Mouse (Mus musculus) thymus, postnatal 0 days (tissue): ENCODE measurements around the gene Nlrp6. TPM values are rescaled to one million over a fixed set of nuclear protein-coding genes. Genes with fewer than 3 reads are reported as not detected.
A peak's percentile ranks its signal among the peaks of the same experiment; 100 is the strongest.

ENCODE experiments used
- DNase-seq: peaks from one replicate; pipeline ENCODE4 v3.0.0-alpha.2; 2015; ENCODE audit warnings: low spot score
- polyA plus RNA-seq: library from polyadenylated mRNA; unstranded; fragments of >200 nt; fragmentation: Nextera tagmentation; extraction: Ambion mirVana; gene quantifications from 2 replicates; pipeline ENCODE4 v1.2.1, GENCODE M21; 2015

Gene Nlrp6
- polyA plus RNA-seq, 1 experiment from 2014 or later: 0.74 TPM

DNA sequence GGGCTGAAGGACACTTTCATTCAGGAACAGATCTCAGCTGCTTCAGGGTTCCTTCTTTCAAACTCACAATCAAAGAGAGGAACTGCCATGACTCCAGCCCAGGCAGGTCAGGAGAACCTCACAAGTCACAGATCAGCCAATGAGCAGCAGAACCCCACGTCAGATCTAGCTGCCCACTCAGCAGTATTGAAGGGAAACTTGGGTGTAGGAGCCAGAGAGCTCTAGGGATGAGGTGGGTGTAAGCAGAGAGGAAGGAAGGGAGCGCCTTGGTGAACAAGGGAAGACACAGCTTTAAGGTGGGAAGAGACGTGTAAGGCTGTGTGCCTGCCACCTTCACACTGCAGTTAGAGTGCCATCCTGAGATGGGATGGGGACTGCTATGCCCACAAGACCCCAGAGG is 8.4 kb upstream of the Nlrp6 start:
- no peak for DNase-seq

DNA sequence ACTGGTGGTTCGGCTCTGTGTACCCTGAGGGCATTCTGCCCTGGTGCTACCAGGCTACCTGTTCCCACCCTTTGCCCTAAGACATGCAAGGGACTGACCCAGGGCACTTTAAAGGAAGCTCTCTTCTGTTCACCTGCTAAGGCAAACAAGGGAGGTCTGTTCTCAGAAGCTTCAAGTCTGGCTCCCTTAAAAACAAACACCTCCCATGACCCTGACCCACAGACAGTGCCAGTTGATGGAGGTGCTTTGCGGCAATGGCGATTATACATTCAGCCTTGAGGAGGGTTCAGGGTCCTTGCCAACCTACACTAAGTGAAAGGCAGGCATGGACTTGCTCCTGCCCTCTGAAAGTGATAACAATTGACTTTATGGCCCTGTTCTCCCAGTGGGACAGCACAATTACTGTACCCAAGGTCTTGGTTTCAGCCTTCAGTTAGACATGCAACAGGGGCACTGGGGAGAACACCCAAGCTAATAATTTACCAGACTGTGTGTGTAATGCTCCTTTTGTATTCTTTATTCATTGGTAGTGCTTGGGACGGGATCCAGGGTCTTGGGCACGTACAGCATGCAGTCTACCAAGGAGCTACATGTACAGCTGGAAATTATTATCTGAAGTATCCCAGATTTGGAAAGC is 7.7 kb upstream of the Nlrp6 start:
- no peak for DNase-seq

GRCm38 (mm10) chr7:140914031-140914690 is 6.5 kb upstream of the Nlrp6 start:
- no peak for DNase-seq

DNA sequence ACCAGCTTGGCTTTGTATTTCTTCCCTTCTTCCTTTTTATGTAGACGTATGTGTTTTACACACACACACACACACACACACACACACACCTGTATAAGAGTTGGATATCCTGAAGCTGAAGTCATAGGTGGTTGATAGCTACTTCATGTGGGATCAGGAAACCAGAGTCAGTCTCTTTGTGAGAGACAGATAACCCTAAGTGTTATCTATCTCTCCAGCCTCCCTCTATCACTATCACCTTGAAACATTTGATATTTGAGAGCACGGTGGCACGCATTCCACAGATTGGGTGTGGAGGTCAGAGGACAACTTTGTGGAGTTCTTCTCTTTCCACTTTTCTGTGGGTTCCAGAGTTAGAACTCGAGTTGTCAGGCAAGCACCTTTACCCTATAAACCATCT is 791 bp upstream of the Nlrp6 start:
- DNase-seq: no peak

DNA sequence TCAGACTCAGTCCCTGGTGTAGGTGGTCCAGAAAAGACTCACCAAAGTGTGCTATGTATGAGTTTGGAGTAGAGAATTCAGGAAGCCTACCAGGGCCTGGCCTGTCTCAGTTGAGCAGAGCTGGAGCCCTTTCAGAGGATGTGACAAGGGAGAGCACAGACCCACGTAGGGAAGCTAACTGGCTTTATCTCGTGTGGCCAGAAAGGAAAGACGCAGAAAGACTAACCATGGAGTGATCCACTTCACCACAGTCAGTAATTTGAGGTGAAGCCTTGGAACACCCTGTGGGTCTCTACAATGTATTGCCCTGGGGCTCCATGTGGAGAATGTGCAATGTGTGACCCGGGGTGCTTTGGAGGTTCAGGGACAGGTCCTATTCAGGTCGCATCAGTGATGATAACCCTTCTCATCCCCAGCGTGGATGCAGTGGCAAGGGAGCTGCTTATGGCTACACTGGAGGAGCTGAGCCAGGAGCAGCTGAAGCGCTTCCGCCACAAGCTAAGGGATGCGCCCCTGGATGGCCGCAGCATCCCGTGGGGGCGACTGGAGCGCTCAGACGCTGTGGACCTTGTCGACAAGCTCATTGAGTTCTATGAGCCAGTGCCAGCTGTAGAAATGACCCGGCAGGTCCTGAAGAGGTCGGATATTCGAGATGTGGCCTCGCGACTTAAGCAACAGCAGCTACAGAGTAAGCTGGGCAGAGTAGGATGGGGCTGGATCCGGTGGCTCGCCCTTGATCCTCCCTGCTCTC is 698 bp downstream of the Nlrp6 start:
- no peak for DNase-seq

DNA sequence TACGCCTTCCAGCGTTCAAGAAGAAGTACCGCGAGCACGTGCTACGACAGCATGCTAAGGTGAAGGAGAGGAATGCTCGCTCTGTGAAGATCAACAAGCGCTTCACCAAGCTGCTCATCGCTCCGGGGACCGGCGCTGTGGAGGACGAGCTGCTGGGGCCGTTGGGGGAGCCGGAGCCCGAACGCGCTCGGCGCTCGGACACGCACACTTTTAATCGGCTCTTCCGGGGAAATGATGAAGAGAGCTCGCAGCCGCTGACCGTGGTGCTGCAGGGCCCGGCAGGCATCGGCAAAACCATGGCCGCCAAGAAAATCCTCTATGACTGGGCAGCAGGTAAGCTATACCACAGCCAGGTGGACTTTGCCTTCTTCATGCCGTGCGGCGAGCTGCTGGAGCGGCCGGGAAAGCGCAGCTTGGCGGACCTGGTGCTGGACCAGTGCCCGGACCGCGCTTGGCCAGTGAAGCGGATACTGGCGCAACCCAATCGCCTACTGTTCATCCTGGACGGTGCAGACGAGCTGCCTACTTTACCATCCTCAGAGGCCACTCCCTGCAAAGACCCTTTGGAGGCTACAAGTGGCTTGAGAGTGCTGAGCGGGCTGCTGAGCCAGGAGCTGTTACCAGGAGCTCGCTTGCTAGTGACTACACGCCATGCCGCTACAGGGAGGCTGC is 1.8 kb downstream of the Nlrp6 start:
- DNase-seq: peak; percentile 18

DNA sequence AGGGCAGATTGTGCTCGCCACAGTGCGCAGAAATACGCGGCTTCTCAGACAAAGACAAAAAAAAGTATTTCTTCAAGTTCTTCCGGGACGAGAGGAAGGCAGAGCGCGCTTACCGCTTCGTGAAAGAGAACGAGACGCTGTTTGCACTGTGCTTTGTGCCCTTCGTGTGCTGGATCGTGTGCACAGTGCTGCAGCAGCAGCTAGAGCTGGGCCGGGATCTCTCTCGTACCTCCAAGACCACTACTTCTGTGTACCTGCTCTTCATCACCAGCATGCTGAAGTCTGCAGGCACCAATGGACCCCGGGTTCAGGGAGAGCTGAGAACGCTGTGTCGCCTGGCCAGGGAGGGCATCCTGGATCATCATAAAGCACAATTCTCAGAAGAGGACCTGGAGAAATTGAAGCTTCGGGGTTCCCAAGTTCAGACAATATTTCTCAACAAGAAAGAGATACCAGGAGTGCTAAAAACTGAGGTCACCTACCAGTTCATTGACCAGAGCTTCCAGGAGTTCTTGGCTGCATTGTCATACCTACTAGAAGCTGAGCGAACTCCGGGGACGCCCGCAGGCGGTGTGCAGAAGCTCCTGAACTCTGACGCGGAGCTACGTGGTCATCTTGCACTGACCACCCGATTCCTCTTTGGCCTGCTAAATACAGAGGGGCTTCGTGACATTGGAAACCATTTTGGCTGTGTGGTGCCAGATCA is 2.5 kb downstream of the Nlrp6 start:
- DNase-seq: peak; percentile 32

DNA sequence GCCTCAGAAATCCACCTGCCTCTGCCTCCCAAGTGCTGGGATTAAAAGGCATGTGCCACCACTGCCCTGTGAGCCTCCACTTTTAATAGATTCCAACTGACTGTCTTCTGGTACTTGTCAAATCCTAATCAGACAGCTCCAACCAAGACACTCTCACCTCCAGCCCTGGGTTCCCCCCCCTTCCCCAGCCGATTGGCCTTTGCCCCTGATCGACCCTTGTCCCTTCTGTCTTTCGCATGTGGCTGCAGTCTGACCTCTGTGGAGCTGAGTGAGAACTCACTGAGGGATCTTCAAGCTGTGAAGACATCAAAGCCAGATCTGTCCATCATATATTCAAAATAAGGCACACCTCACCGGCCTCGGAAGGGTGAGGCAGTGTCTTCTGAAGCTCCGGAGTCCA is 6.5 kb downstream of the Nlrp6 start:
- DNase-seq: no peak

DNA sequence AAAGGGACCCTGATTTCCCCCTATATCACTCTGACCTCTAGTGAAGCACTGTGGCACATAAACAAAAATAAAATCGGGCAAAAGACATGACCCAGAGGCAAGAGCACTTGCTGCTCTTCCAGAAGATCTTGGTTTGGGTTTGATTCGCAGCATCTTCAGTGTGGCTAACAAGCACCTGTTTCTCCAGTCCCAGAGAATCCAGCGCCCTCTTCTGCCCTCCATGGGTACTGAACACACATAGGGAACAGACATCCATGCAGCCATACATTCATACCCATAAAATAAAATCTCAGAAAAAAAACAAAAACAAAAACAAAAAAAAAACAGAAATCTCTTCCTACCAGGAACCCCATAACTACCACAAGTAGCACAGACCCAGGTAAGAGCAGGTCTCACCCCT is 17.7 kb downstream of the Nlrp6 start:
- no peak for DNase-seq

DNA sequence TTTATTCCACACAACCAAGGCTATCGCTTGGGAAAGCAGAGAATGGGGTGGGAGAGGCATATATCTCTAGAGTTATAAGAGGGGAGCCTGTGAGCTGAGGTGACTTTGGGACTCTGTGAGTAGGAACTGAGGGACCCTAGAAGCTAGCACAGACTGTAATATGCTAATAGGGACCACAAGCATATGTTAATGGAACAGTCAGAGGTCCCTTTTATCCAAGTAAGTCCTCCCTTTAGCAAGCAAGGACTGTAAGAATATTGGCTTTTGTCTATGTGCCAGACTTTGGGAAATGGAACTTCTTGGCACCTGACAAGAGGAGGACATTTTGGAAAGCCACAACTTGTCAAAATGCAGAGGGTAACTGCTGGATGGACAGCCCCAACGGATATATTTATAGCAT is 18.2 kb downstream of the Nlrp6 start:
- DNase-seq: no peak

GRCm38 (mm10) chr7:140939669-140940171 is 19.0 kb downstream of the Nlrp6 start:
- DNase-seq: no peak

DNA sequence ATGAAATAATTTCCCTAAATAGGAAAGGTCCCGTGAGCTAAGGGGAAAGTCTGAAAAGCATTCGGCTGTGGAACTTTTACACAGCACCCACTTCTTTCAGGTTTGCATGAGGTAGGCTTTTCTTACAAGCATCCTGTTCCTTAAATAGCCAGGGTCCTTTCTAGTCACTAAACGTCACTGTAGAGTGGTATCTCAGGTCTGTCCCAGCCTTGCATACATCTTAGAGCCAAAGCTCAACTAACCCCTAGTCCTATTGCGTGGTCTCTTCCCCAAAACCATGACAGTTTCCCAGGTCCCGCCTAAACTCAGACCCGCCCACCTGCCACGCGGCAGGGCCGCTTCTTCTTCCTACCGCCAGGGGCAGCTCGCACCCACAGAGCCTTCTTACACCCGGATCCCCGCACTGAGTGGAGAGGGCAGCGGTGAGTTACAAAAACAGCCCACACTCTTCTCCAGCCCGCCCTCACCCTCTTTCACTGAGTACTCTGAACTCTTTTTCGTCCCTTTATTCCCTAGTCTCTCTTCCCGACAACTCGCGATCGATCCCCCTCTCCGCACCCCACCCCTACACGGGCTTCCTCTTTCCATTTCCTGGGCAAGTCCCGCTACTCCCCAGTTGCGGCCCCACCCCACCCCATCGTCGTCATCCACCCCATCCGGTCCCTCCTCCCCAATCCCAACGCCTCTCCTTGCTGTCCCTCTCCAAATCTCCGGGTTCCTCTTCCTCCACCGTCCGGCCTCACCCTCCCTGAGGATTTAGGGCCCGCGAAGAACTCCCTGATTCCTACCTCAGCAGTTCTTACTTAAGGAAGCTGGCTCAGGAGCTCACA is 20.7 kb downstream of the Nlrp6 start, which contains the start of gene Pgghg:
Pgghg (plus strand) TSS at position 170 of the 830 bp plus-strand sequence.
- DNase-seq: peak; percentile 86

DNA sequence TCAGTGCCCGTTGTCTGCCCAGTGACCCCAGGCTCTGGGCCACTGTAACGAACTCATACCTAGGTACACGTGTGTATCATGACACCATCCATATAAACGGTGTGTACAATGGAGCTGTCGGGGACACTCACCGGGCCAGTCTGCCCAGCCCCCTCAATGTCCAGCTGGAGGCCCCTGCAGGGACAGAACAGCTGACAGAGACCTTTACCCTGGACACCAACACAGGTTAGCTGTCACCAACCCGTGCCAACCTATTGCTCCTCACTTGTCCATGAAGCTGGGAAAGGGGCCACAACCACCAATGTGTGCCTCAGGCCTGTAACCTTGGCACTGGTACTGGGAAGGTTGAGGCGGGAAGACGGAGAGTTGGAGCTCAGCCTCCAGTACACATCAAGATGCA is 21.6 kb downstream of the Nlrp6 start:
- no peak for DNase-seq

GRCm38 (mm10) chr7:140942811-140943210 is 22.1 kb downstream of the Nlrp6 start:
- DNase-seq: no peak

- DNase-seq: no peak
Observed at GRCm38 (mm10) chr7:140943356-140943755, 22.7 kb downstream of the Nlrp6 start.

GRCm38 (mm10) chr7:140944236-140944635 is 23.5 kb downstream of the Nlrp6 start:
- no peak for DNase-seq

DNA sequence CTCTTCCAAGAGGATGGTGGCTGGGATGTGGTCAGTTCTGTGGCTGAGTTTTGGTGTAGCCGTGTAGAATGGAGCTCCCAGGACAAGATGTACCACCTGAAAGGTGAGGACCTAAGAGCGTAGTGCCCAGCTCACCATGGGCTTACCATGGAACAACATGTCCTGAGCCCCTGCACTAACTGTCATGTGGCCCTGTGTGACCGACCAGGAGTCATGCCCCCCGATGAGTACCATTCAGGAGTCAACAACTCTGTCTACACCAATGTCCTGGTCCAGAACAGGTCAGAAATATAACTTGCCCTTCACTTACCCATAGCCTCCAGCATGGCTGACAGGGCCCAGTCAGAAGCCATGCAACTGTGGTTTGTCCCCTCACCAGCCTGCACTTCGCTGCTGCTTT is 24.5 kb downstream of the Nlrp6 start:
- no peak for DNase-seq

DNA sequence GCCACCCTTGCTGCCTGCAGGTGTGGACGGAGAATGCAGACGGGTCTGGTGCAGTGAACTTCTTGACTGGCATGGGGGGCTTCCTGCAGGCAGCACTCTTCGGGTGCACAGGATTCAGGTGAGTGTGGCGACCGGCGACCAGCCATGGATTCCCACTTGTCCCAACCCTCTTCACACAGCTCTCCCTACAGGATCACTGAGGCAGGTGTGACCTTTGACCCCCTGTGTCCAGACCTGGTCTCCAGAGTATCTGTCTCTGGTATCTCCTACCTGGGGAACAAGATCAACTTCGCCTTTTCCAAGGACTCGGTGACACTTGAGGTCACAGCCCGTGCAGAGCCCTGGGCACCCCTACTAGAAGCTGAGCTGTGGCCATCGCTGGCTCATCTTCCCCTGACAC is 25.6 kb downstream of the Nlrp6 start:
- no peak for DNase-seq

- DNase-seq: peak; percentile 61
Observed at GRCm38 (mm10) chr7:140946980-140947379, 26.3 kb downstream of the Nlrp6 start.

DNA sequence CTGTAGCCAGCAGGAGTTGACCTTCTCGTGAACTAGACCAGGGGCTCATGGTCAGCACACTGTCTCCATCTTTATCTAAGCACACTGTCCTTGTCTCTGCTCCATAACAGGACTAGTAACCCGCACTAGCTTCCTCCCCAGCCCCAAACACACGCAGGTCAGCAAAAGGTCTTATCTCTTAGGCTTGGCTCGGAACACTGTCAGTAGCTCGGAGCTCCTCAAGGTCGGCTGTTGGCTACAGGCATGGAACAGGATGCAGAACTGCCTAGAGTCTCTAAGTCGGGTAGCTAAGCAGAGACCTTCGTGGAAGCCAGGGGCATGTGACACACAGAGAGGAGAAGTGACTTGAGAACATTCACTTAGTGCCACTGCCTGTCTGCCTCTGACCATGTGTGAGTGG is 27.5 kb downstream of the Nlrp6 start:
- DNase-seq: no peak
